Mouse (Mus musculus) cerebellum, adult (tissue): ENCODE data around the gene Yrdc.

Experiments
- ATAC-seq: cut with Nextera tagmentation; 2 replicates; pipeline ENCODE4 v1.9.2; 2017; ENCODE audit warnings: mild to moderate bottlenecking, moderate library complexity, mixed read lengths; ENCODE audit not compliant: insufficient number of reproducible peaks, low FRiP score, low TSS enrichment

Yrdc gene

DNA sequence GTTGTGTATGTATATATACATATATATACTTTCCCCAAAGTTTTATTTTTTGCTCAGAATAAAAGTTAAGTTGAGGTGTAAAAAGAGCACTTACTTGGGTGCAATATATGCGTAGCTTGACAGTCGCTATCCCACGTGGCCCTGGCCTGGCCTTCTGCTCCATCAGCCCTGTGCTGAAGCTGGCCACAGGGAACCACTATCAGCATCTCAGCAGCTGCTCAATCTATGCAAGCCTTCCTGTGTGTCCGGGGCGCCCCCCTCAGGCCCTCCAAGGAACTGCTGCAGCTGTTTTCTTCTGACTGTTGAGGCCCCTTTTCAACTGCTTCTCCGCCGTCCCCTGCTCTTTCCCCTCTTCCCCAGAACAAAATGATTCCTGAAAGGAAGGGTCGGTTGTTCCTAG is 2.9 kb upstream of the Yrdc start:
- ATAC-seq: 0 out of 2 replicates have a peak, but pooled peaks have one; percentile 23

DNA sequence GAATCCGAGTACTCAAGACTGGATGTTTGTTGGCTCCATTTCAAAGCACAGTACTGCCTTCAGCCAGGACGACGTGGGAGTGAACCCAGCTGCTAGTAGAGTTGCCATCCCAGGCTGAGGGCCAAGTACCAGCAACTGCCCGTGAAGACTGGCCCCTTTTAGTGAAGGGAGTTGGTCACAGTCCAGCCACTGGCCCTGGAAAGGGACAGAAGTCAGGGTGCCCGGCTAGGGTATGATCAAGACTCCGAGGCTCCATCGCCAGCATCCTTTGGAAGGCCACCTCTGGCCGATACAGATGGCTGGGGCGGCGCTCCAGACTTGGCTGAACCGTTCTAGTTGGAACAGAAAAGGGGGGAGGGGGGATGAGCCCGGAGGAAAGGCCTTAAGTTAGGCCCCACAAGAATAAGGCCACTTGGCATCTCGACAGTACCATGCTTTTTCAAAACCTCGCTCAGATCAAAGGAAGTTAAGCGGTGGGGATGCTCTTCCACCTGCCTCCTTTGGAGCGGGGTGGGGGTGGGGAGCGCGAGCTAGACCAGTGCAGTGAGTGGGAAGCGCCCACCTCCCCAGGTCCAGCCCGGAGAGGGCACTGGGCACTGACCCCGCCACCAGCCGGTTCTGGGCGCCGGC is 733 bp upstream of the Yrdc start:
- ATAC-seq: peak; percentile 12; the same call in 1 of the 2 replicates

DNA sequence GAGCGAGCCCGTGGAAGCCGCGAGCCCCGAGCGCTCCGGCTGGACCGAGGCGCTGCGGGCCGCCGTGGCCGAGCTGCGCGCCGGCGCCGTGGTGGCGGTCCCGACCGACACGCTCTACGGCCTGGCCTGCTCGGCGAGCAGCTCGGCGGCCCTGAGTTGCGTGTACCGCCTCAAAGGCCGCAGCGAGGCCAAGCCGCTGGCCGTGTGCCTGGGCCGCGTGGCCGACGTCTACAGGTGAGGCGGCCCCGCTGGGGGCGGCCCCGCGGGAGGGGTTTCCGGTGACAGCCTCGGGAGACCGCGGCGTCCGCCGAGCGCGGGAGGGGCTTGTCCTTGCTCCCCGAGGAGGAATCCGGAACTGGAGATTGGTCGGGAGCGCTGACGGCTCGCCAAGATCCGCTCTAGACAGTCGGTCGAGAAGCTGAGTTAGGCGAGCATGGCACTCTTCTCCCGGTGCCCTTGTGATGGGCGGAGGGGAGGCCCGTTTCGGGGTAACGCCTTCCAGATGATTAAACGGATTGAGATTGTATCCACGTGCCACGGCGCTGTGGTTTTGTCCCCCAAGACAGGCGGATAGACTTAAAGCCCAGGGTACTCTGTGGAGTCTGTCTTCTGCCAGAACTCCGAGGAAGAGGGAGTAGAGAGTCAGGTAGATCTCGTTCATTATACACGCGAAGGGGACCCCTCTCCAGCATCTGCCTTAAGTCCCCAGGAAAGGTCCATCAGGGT is 617 bp downstream of the Yrdc start, which contains the start of gene 1110065P20Rik:
Gene 1110065P20Rik, minus strand, starts transcription at position 264 of the 726 bp plus-strand sequence.
- peak; percentile 26 for ATAC-seq

DNA sequence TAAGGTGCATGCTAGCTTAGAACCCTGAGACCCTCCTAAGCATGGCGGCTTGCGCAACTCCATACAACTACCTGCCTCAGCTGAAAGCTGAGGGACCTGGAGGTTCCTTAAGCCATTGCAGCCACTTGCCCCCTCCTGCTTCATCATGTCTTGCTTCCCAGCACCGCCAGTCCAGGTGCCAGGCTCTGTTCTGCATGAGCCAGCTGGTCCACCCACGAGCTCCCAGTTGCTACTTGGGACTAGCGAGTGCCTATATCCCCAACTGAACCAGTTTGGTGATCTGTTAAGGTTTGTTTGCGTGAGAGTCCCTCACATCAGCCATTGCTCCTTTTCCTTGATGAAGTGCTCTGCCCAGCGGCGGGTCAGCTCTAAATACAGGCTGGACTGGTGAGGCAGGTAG is 5.8 kb downstream of the Yrdc start:
- no peak for ATAC-seq

DNA sequence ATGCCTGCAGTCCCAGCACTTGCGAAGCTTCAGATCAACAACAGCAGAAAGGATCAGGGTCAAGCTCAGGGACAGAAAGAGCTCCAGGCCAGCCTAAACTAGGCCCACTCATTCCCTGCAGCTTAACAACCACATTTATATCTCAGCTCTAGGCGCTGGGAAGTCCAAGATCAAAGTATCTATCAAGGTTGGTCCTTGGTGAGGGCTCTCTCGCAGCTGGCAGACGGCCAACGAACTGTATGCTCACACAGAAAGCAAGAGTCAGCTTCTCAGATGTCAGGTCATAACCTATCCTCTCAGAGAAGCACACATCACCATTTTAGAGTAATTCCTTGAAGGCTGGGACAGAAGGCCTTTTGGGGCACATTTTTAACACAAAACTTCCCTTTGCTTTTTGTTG is 7.9 kb downstream of the Yrdc start:
- ATAC-seq: no peak

DNA sequence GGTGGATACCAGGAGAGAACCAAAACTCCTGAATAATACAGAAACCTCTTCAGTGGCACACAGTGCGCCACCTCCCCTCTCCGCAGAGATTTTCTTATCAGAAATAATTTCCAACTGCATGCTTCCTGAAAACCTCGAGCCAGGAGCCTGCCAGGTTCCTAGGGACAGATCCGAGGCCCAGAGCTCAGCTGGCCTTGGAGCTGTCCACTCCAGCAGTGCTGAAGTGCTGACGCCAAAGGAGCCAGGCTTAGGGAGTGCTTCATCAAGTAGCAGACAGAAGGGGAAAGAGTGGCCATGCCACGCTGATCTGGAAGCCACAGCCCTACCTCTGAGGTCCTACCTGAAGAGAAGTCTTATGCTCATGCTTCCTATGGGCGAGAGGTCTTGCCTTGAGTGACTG is 10.0 kb downstream of the Yrdc start:
- no peak for ATAC-seq

DNA sequence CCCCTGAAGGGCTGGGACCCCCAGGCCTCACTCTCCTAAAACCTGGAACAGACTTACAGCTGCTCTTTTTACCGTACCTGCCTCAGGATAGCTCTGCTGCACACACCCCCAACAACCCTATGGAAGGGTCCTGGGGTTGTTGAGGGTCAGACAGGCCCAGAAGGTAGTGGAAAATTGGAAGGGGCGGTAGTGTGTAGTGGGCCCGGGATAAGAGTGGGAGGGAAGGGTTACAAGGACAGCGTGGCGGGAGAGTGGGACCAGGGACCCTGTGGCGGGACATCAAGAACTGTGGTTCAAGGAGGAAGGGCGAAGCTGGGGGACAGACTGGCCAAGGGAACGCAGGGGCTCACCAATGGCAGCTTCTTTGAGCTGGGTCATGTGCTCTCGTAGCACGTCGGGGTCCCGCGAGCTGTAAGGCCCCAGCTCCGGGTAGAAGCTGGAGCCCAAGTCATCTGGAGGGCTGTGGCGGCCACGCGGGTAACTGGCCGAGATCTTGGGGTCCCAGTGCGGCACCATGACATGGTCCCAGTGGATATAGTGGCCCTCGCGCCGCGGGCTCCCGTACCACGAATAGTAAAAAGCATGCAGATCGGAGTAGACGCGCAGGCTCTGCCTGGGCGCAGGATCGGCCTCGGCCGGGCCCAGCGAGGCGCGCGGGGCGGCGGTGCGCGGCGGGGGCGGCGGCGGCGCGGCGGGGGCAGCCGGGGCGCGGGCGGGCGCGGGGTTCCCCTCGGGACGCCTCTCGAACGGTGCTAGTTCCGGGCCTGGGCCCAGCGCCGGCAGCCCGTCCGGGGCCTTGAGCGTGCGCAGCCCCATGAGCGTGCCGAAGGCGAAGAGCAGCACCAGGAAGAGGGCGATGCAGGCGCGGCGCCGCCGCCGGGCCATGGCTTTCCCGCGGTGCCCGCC is 11.1 kb downstream of the Yrdc start, which contains the start of gene Maneal:
Gene Maneal, minus strand, starts transcription at position 889 of the 906 bp plus-strand sequence.
- no peak for ATAC-seq

DNA sequence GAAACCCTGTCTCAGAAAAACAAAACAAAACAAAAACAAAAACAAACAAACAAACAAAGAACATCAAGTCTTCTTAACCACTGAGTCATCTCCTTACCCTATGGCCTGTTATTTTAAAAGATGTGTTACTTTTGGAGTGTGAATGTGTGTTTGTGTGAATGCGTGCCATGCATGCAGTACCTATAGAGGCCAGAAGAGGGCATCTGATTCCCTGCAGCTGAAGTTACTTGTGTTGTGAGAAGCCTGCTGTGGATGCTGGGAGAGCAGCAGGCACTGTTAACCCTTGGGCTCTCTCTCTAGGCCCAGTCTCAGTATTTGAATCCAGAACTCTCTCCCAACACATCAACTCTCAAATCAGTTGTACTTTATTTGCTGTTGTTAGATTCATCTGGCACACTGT is 22.2 kb downstream of the Yrdc start:
- ATAC-seq: no peak

DNA sequence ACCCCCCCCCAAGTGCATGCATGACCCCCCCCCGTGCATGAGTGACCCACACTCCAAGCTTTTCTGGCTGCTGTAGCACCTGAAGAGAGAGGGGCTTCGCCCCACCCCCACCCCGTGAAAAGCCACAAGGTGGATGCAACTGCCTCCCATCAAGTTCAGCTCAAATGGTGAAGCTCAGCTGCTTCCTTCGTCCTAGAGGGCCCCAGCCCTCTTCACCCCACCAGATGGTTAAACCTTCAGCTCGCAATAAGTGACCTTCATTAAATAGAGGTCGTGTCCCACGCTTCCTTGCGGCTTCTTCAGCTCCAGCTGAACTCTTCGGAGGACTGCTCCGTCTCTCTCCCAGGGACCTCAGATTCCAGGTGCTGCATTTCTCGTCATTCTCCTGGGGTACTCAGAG is 30.1 kb downstream of the Yrdc start, which contains the start of gene Epha10:
Gene Epha10, plus strand, starts transcription at position 301 of the 400 bp plus-strand sequence.
- ATAC-seq: no peak

DNA sequence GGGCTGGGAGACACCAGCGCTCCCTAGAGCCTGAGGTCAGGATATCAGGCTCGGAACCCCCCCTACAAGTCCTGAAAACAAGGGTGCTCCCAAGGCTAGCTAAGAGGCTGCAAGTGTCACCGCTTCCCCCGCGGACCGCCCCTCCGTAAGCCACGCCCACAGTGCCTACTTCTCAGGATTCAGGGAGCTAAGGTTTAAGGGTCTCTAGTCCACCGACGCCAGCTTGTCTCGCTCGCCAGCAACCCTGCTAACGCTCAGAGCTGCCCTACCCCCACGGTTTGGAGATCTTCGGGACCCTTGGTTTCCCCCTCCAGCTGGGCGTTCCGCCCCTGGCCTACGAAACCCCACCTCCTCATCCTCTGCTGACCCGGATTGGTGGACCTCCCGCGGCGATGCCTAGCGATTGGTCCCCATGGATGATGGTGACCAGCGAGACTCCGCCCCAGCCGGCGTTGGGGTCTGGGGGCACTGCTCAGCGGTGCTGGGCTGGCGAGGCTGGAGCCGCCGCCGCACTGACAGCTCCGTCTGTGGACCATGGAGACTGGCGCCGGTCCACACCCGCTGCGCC is 30.9 kb downstream of the Yrdc start:
- ATAC-seq: peak; percentile 31; the same call in 1 of the 2 replicates

DNA sequence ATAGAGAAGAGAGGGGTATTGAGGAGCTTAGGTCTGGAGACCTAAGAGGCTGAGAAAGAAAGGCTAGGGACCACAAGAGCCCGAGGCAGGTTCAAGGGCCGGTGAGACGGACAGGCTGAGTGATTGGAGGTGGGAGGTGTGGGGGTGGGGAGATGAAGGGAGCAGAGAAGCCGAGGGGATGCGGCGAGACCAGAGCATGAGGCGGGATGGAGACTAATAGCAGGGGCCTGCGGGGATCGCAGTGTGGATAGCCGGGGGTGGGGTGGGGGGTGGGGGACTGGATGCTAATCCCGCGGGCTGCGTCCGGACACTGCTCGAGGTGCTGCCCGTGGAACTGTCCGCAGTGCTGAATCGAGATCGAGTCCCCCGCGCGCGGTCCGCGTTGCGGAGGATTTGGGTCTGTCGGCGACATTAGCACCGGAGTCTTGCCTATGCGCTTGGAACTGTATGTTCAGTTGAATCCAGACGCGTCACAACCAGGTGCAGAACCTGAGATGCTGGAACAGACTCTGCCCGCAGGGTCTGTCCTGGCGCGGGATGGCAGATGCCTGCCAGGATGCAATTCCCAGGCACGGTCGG is 31.8 kb downstream of the Yrdc start:
- ATAC-seq: no peak

DNA sequence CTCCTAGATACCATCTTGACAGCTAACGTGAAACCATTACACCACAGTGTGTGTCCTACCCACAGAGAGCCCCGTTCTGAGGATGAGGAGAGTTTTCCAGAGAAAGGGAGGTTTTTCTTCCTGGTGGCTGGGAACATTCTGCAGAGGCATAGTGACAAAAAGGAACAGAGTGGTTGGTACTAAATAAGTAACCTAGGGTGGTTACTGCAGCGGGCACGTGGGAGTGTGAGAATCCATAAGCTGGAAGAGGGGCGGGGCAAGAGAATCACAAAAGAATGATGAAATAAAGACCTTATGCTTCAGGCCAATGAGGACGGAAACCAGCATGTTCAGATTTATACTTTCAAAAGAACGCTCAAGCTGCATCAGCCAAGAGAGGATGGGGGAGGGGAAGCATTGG is 38.2 kb downstream of the Yrdc start:
- no peak for ATAC-seq

DNA sequence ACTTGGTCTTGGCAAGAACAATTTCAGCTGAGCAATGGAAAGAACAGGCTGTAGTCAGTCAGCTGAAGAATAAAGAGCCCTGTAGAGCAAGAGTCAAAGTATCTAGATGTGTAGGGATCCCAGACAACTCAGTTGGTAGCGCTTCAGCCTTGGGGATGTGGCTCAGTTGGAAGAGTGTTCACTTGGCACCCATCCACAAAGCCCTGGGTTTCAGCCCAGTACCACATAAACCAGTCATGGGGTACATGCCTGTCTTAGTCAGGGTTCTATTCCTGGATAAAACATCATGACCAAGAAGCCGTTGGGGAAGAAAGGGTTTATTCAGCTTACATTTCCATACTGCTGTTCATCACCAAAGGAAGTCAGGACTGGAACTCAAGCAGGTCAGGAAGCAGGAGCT is 39.5 kb downstream of the Yrdc start:
- no peak for ATAC-seq

DNA sequence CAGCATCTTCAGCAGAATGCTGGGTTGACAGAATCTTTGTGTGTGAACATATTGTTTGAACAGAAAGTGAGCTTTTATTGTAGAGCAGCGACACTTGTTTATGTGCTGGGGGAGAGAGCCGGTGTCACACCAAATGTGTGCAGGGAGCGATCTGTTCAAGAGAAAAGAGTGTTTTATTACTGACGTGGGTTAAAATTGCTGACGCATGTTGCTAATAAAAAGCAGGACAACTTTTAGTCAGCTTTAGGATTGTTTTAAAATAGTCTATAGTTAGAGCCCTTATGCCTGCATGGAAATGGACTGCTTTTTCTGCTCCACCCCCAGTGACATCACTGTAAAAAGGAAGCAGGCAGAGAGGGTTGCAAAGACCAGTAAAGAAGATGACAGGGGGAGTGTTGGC is 40.4 kb downstream of the Yrdc start:
- no peak for ATAC-seq

DNA sequence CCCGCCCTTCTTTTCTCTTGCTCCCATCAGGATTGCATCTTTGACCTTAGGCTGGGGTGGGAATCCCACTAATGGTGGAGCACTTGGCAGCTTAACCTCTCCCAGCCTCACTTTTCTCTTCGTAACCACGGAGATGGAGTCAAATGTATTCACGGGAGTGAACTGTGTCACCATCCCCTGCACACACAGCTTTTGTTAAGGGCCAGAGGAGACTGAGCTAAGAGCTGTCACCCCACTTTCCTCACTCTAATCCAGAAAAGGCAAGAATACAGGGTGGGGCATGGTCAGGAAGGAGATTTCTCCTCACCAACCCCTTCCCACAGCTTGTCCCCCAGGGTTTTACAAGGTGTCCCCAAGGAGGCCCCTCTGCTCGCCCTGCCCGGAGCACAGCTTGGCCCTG is 43.3 kb downstream of the Yrdc start:
- ATAC-seq: no peak

DNA sequence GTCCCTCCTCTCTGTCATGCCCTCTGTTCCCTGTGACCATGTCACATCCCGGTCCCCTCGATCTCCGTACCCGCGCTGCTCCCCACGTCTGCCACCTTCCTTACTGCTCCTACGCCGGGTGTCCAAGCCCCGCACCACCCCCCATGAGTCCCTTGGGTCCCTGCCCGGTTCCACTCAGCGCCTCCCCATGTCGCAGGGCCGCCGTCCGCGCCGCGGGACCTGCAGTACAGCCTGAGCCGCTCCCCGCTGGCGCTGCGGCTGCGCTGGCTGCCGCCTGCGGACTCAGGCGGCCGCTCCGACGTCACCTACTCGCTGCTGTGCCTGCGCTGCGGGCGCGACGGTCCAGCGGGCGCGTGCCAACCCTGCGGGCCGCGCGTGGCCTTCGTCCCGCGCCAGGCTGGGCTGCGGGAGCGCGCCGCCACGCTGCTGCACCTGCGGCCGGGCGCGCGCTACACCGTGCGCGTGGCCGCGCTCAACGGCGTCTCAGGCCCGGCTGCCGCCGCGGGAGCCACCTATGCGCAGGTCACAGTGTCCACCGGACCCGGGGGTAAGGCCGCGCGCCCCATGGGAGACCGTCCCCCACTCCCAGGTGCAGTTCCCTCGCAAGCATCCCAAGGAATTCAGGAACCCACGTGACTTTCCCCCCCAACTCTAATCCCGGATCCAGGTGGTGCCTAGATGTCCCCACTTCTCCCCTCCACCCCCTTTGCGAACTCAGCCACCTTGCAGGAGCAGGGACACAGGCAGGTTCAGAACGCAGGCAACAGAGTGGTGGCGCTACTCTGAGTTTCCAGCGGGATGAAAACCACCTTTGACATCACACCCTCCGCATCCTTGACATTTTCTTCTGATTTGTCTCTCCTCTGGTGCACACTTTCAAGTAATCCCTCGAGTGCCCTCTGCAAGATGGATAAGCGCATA is 44.3 kb downstream of the Yrdc start:
- peak; percentile 78 for ATAC-seq

DNA sequence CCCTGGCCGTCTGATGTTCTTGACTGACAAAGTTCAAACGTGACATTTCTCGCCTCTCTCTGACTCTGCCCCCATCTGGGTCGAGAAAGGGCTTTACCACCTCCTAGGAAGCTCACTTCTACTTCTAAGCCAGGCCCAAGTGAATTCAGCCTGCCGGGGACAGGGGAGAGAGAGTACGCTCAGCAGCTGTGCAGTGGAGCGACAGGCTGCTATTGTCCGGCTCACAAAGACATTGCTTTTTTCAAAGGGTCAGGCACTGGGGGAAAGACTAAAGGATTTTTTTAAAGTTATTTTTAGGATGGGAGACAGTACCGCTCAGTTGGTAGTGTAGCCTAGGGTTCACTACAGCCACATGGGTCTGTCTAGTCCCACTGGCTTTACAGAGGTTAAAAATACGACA is 47.9 kb downstream of the Yrdc start:
- ATAC-seq: no peak

DNA sequence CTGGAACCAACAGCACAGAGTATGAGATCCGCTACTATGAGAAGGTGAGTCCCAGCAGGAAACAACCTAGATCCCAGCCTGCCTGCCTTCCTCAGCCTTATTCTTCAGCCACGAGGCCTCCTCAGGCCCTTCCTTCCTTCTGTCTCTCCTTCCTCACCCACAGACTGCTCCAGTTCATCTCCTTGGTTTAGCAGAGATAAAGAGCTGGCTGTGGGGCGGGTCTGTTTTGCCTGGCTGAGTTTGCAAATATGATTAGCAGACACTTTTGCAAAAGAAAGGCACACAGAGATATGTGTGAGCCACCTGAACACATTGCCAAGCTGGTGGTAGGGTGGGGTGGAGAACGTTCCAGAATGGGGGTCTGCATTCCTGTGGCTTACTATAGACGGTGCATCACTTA is 49.4 kb downstream of the Yrdc start:
- ATAC-seq: no peak
